Mouse (Mus musculus) lung, postnatal 0 days (tissue): ENCODE measurements around the gene Babam2.
"Not testable (repeated sequence)": the region's sequence is repeated elsewhere in the genome, so short reads cannot be mapped to it uniquely, and the experiment has no call there.

Source experiments
- CTCF ChIP-seq: IDR thresholded peaks from 2 replicates; pipeline ENCODE4 v1.5.1; 2016; ENCODE audit warnings: antibody characterized with exemption, mild to moderate bottlenecking
- EP300 ChIP-seq: IDR thresholded peaks from 2 replicates; pipeline ENCODE4 v1.6.1; 2016; ENCODE audit warnings: antibody characterized with exemption, mild to moderate bottlenecking, control low read depth

DNA sequence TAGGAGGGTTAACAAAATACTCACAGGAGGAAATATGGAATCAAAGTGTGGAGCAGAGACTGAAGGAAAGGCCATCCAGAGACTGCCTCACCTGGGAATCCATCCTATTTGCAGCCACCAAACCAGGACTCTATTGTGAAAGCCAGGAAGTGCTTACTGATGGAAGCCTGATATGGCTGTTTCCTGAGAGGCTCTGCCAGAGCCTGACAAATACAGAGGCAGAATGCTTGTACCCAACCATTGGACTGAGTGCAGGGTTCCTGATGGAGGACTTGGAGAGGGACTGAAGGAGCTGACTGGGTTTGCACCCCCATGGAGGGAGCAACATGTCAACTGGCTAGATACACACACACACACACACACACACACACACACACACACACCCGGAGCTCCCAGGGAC is 274.9 kb downstream of the Babam2 start:
- TF ChIP-seq EP300, CTCF: not testable (repeated sequence)
